20 mouse cellular contexts compared by ENCODE assay signal in genomic region chr1:54493496-54493895, GRCm38 (mm10). TPM values are rescaled to one million over a fixed set of nuclear protein-coding genes. Genes with fewer than 3 reads are reported as not detected.
A peak's percentile ranks its signal among the peaks of the same experiment; 100 is the strongest.
DNase-seq lines count a peak whose midpoint lies in the region; ATAC-seq and TF ChIP-seq lines count a peak whose summit lies in the region.
"Had no signal": no experiment of that assay in that cellular context is flagged by ENCODE, and none has a peak within 500 bp of the region (broad histone marks: within the 10 kb centered on the region; RNA-seq: fewer than 3 reads in every experiment).

No protein-coding gene starts in this region.

- peak; percentile 63 for ATAC-seq in inflammation-experienced regulatory T-cells, adult 6 months
- ATAC-seq: forebrain, postnatal 0 days; midbrain, embryonic 15.5 days had no signal

- H3K9me3 ChIP-seq in forebrain, embryonic 10.5 days, result no peaks in the 10 kb centered on the region
- H3K9me3 ChIP-seq: embryonic facial prominence, embryonic 15.5 days; hindbrain, embryonic 13.5 days; limb, embryonic 10.5 days; liver, embryonic 15.5 days; lung, embryonic 15.5 days; midbrain, embryonic 15.5 days had no signal

- peaks cover 14% of the 10 kb centered on the region for H3K36me3 ChIP-seq in spleen, adult 2 months (ENCODE audit: control insufficient read depth, insufficient read depth, low read length)
- H3K36me3 ChIP-seq in forebrain, embryonic 10.5 days (replicated peaks), result peaks cover 27% of the 10 kb centered on the region; the same call in 1 of the 2 replicates
- H3K36me3 ChIP-seq: embryonic facial prominence, embryonic 15.5 days; limb, embryonic 10.5 days; liver, embryonic 15.5 days; lung, embryonic 15.5 days had no signal

- H3K4me1 ChIP-seq in spleen, adult 2 months (ENCODE audit: control insufficient read depth, insufficient read depth, insufficient read length), result no peaks in the 10 kb centered on the region; the same call in 1 of the 2 replicates
- no peaks in the 10 kb centered on the region for H3K4me1 ChIP-seq in forebrain, embryonic 10.5 days
- H3K4me1 ChIP-seq: embryonic facial prominence, embryonic 15.5 days; hindbrain, embryonic 13.5 days; limb, embryonic 10.5 days; liver, embryonic 15.5 days; lung, embryonic 15.5 days; midbrain, embryonic 15.5 days had no signal

- no peak for TF ChIP-seq CTCF in spleen, adult 2 months (IDR thresholded peaks at IDR 0.05; ENCODE audit: extremely low read depth, insufficient read depth, insufficient read length, insufficient replicate concordance)

- DNase-seq in spleen, adult 2 months (ENCODE audit: low read depth in 1 of 2, low spot score in 2 of 2), result peak; percentile 9 to 19
- DNase-seq in spleen, postnatal 4 days (ENCODE audit: low spot score in 2 of 2), result no peak
- DNase-seq in thymus, postnatal 10 days (ENCODE audit: low spot score in 2 of 2), result peak; percentile 55 to 65
- DNase-seq in forebrain, embryonic 10.5 days (ENCODE audit: extremely low spot score, low spot score), result no peak
- no peak for DNase-seq in frontal cortex, postnatal 36 days (ENCODE audit: low spot score in 2 of 2)
- no peak for DNase-seq in layer of hippocampus, postnatal 25 days (ENCODE audit: extremely low spot score in 1 of 2, low spot score in 1 of 2)
- DNase-seq: adrenal gland, postnatal 14 days; cerebellum, adult 8-10 months; forebrain, postnatal 0 days; kidney, adult 8-10 months; kidney, postnatal 10 days; liver had no signal

- H3K27me3 ChIP-seq in spleen, adult 2 months (ENCODE audit: control insufficient read depth, insufficient read depth, low read length), result no peaks in the 10 kb centered on the region
- H3K27me3 ChIP-seq in forebrain, embryonic 10.5 days (ENCODE audit: poor library complexity, severe bottlenecking), result no peaks in the 10 kb centered on the region
- H3K27me3 ChIP-seq: embryonic facial prominence, embryonic 15.5 days; hindbrain, embryonic 13.5 days; liver, embryonic 15.5 days; lung, embryonic 15.5 days; midbrain, embryonic 15.5 days had no signal

- 83% methylated on average over 3 of the region's 3 CpGs for WGBS in spleen, adult 2 months
- 96% methylated on average over 3 of the region's 3 CpGs for WGBS in forebrain, embryonic 10.5 days

- no peak overlapping the region for H3K4me3 ChIP-seq in spleen, adult 2 months (ENCODE audit: extremely low read depth, insufficient read depth, insufficient read length)
- H3K4me3 ChIP-seq in forebrain, embryonic 10.5 days, result no peak overlapping the region
- H3K4me3 ChIP-seq: embryonic facial prominence, embryonic 15.5 days; hindbrain, embryonic 13.5 days; limb, embryonic 10.5 days; liver, embryonic 15.5 days; lung, embryonic 15.5 days; midbrain, embryonic 15.5 days had no signal

- TF ChIP-seq POLR2A in spleen, adult 2 months (IDR thresholded peaks at IDR 0.05; ENCODE audit: low read depth, low read length), result no peak

- H3K27ac ChIP-seq in spleen, adult 2 months (ENCODE audit: insufficient read depth, low read length), result peak overlapping the region; percentile 73
- H3K27ac ChIP-seq in forebrain, embryonic 10.5 days, result no peak overlapping the region
- H3K27ac ChIP-seq: embryonic facial prominence, embryonic 15.5 days; hindbrain, embryonic 13.5 days; limb, embryonic 10.5 days; liver, embryonic 15.5 days; lung, embryonic 15.5 days; macrophage; midbrain, embryonic 15.5 days had no signal

RNA-seq across cellular contexts. Expression of gene Gtf3c3, which starts 54.7 kb away (rescaled TPM):
- 1.9 and 2.2 TPM in 2 replicates for polyA plus RNA-seq in spleen, adult 2 months (2012; rRNA removed)
- 10 to 100 TPM; 15.3 to 18.9 (median 18.7) TPM for polyA plus RNA-seq in inflammation-experienced regulatory T-cells, adult 6 months (2017; shearing (Covaris generic))
- polyA plus RNA-seq in forebrain, embryonic 10.5 days (2016; fragmentation: Nextera tagmentation; extraction: Ambion mirVana), result 31.9 and 33.0 TPM in 2 replicates
- 10 to 100 TPM; 24.7 to 27.2 TPM for total RNA-seq in layer of hippocampus, postnatal 25 days (2021)

Comparison
In these comparisons a context has a peak if more than half of its experiments do, and no peak if none do; other contexts are left out.
1. DNase-seq: peak in spleen, adult 2 months (2 of 2) and thymus, postnatal 10 days (2 of 2); none in spleen, postnatal 4 days (0 of 2), forebrain, embryonic 10.5 days (single experiment), frontal cortex, postnatal 36 days (0 of 2) and layer of hippocampus, postnatal 25 days (0 of 2).